Mouse (Mus musculus): ENCODE measurements at regions not wholly inside any gene's neighbourhood (a gene's known extent, or its start where the extent isn't known, plus 50 kb on each side); places are given as distances from the start of the nearest gene placed in this dataset.
A peak's percentile ranks its signal among the peaks of the same experiment; 100 is the strongest.

- DNase-seq = no peak
- intact Hi-C loops (cut with DNase I; ENCODE audit: low total_unique reads) = no loop called here
Measured at GRCm38 (mm10) chr8:126730017-126730631, 136.3 kb upstream of the Irf2bp2 start.

DNA sequence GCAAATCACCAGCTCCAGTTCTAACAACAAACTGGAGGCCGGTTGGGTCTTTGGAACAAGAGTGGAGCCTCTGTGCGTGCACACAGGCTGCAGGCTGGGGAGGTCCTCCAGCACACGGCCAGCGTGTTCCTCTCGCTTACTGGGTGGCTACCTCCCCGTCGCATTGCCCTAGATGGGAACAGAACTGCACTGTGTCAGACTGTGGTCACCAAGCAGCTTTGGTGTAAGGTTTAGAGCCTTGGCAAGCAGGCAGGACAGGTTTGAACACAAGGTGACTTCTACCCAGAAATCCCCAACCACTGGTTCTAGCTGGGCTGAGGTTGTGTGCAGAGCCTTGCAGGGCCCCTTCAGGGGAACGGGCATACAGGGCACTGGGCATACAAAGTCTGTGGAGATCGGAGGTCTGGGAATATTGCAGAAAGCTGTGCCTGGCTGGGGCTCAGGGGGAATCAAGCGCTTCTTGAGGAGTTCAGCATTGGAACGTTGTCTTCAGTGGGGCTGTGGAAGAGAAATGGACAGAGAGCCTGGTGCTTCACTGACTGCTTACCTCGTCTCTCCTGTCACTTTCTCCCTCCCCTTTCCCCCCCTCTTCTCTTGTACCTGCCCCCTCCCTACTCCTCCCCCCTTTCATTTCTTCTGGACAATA is 135.3 kb upstream of the Irf2bp2 start:
- intact Hi-C loops (cut with DNase I; ENCODE audit: low total_unique reads) = loop anchor here (5.0 to 10.0 kb wide), 2 partner anchors 37 to 54 kb away; no protein-coding TSS in a partner anchor
- DNase-seq = no peak

- no peak for DNase-seq
- intact Hi-C loops (cut with DNase I; ENCODE audit: low total_unique reads) = loop anchor here (5.0 to 10.0 kb wide), 2 partner anchors 36 to 53 kb away; no protein-coding TSS in a partner anchor
Measured at GRCm38 (mm10) chr8:126728135-126728534, 134.3 kb upstream of the Irf2bp2 start.

DNA sequence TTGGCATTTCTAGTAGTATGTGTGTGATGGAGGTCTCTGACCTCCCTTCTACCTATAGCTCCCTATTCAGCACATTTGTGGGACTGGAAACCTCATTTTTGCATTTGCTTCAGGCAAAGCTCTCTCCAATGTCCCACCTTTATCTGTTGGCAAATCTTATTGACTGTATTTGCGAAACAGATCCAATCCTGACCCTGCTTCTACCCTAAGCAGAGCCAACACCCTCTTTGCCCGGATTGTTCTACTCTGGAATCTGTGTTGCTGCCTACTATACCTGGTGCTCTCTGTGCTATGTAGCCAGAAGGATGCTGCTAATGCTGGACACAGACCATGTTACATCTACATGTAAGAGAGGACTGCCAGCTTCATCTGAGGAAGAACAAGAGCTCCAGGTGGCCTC is 133.3 kb upstream of the Irf2bp2 start:
- no peak for DNase-seq
- intact Hi-C loops (cut with DNase I; ENCODE audit: low total_unique reads) = loop anchor here (5.0 to 10.0 kb wide), 2 partner anchors 35 to 52 kb away; no protein-coding TSS in a partner anchor

- DNase-seq = no peak
- intact Hi-C loops (cut with DNase I; ENCODE audit: low total_unique reads) = loop anchor here (10.0 kb wide), 1 partner anchor 49 kb away; no protein-coding TSS in a partner anchor
Measured at GRCm38 (mm10) chr8:126723259-126724122, 129.7 kb upstream of the Irf2bp2 start.

DNA sequence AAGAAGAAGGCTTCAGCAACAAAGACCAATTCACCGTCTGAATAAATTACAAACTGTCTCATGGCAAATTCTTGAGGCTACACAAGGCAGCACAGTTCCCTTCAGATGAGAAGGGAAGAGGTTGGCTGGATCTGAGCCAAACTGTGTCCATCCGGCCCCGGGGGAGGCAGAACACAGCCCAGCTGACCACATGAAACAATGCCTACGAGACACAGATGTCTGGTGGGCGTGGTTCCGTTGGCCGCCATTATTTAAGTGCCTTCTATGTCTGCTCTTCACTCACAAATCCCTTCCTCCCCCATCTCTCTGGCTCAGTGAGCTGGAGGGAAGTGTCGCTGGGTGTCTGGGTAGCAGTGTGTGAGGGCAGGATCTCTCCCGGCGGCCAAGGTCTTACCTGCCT is 127.8 kb upstream of the Irf2bp2 start:
- intact Hi-C loops (cut with DNase I; ENCODE audit: low total_unique reads) = loop anchor here (10.0 kb wide), 1 partner anchor 47 kb away; no protein-coding TSS in a partner anchor
- DNase-seq = peak; percentile 62

DNA sequence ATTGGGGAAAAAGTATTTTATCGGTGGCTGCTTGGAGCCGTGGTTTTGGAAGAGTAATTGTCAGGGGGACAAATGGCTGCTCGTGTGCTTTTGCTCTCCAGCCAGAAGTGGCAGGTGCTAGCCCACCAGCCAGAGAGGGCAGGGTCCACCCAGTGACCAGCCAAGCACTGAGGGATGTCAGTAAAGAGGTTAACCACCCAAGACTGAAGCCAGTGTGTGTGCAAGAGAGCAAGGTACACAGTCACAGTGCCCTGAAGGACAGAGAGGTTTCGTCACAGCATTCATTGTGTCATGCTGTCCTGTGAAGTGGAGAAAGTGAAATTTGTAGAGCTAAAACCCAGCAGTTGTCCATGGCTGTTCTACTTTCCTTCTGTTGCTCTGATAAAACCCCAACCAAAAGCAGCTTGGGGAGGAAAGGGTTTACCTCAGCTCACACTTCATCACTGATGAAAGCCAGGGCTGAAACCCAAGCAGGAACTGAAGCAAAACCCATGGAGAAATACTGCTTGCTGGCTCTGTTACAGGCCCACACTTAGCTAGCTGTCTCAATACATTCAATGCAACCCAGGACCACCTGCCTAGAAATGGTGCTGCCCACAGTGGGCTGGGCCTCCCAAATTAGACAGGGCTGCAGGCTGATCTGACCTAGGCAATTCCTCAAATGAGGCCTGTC is 126.8 kb upstream of the Irf2bp2 start:
- intact Hi-C loops (cut with DNase I; ENCODE audit: low total_unique reads) = loop anchor here (10.0 kb wide), 1 partner anchor 46 kb away; no protein-coding TSS in a partner anchor
- no peak for DNase-seq

DNA sequence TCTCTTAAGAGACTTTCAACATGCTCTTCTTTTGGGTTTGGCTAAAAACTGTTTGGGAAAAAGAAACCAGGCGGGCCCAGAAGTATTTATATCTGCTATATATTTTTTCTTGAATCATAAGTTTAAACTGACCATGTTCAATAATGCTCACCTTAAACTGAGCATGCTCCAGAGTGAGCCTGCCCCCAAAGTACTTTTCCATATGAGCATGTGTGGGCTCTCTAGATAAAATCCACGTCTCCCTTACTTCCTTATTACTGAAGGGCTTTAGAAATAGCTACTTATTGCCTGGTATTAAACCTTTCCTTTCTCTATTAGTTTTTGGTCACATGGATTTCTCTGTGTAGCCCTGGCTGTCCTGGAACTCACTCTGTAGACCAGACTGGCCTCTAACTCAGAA is 126.0 kb upstream of the Irf2bp2 start:
- DNase-seq = no peak
- intact Hi-C loops (cut with DNase I; ENCODE audit: low total_unique reads) = loop anchor here (10.0 kb wide), 1 partner anchor 45 kb away; no protein-coding TSS in a partner anchor

DNA sequence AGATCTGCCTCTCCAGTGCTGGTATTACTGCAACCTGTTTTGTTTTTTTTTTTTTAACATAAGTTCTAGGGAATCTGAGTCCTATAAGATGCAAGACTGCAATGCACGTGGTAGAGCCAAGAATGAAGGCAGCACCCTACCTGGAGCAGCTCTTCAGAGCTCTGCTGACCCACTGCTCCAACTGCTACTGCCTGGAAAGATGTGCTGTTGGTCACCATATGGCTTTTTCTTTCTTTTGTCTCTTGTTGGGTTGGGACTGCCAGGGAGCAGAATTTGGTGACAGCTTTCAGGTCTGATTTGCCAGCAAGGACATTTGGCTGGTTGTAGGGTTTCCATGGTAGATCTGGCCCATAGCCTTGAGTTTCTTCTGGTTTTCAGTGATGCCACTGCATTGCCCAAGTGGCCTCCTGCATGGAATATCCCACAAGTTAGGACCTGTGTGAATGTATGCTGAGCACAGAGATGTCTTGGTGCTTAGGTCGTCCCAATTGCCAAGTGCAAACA is 123.9 kb upstream of the Irf2bp2 start:
- intact Hi-C loops (cut with DNase I; ENCODE audit: low total_unique reads) = no loop called here
- no peak for DNase-seq

- no peak for DNase-seq
- intact Hi-C loops (cut with DNase I; ENCODE audit: low total_unique reads) = no loop called here
Measured at GRCm38 (mm10) chr8:126715666-126716065, 121.9 kb upstream of the Irf2bp2 start.

GRCm38 (mm10) chr8:126713602-126714145 is 119.9 kb upstream of the Irf2bp2 start:
- intact Hi-C loops (cut with DNase I; ENCODE audit: low total_unique reads) = no loop called here
- DNase-seq = no peak

DNA sequence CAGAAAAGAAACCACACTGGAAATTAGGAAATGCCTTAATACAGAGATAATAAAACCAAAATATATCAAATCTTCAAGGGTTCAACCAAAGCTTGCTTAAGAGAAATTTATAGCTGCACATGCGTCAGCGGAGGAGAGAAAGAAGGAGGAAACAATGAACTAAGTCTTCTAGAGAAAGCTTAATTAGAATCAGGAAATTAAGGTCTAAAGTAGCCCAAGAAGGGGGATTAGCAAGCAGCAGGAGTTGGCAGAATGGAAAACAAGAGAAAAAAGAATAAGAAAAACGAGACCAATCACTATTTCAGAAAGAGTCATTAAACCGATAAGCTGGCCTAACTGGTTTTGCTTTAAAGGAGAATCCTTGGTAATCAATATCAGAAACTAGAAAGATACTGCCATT is 119.4 kb upstream of the Irf2bp2 start:
- intact Hi-C loops (cut with DNase I; ENCODE audit: low total_unique reads) = no loop called here
- no peak for DNase-seq

DNA sequence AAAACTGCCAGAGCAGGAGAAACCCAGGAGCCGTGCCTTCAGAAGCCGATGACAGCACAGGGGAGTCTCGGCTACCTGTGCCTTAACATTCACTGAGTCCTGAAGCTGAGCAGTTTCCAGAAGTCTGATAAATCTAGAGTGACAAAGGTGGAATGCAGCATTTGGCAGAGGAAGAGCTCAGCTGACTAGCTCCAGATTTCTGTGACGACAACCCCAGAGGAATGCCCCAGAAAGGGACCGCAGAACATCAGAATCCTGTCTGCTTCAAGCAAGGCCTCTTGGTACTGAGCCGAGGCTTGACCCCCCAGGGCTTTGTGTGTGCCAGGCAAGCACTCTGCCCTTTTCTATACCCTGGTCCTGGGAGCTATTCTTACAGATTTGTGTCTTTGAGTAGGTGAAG is 119.0 kb upstream of the Irf2bp2 start:
- no peak for DNase-seq
- intact Hi-C loops (cut with DNase I; ENCODE audit: low total_unique reads) = no loop called here

DNA sequence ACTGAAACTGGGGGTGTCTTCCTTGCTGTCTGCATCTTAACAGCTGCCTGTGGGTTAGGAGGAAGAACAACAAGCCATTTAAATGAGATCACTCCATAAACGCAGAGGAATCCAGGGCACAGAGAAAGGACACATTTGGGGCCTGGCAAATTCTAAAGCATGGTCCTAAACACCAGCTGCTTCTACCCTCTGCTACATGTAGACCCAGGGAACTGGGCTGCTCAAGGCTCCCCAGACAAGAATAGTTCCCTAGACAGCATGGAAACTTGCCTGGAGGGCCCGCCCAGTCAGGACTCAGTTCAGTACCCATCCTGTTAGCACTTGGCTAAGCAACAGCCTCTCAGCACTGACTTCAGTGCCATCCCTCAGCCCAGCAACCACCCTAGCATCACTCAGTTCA is 115.2 kb upstream of the Irf2bp2 start:
- intact Hi-C loops (cut with DNase I; ENCODE audit: low total_unique reads) = no loop called here
- DNase-seq = no peak

DNA sequence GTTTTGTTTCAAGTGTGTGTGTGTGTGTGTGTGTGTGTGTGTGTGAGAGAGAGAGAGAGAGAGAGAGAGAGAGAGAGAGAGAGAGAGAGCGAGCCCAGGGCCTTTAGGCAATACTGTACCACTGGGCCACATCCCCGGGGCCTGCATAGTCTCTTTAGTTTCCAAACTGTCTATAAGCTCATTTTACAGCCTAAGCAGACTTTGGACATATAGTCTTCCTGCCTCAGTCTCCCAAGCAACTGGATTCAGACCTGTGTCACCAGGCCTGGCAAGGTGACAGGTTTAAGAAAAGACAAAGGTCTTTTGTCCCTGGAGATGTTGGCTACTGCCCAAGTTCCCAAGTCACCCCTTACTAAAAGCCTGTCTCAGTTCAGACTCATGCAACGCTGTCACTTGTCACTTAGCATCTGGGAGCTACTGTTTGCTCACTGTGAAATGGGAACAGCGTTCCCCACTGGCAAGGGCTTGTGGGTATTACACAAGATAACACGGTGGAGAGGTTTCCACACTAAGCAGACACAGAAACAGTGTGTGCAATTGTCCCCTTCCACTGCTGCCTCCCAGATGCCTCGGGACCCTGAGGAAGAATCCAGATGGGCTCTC is 113.6 kb upstream of the Irf2bp2 start:
- intact Hi-C loops (cut with DNase I; ENCODE audit: low total_unique reads) = no loop called here

DNA sequence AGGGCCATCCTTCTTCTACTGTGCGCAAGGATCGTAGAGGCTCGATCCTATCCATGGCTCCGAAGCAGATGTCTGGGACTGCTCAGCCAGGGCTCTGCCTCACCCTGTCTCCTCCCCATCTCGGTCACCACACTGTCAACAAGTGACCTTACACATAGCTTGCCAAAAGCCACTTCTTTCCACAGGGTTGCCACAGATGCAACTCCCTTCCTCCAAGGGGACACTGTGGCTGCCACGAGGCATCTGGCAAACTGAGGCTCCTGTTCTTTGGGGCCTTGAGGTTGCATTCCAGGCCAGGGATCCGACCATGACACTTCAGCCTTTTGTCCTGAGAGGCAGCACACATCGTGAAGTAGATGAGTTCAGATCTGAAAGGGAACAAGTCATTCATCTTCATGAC is 112.5 kb upstream of the Irf2bp2 start:
- no peak for DNase-seq
- intact Hi-C loops (cut with DNase I; ENCODE audit: low total_unique reads) = no loop called here

More for the DNA sequence above, 113.6 kb upstream of the Irf2bp2 start:
- no peak for DNase-seq

DNA sequence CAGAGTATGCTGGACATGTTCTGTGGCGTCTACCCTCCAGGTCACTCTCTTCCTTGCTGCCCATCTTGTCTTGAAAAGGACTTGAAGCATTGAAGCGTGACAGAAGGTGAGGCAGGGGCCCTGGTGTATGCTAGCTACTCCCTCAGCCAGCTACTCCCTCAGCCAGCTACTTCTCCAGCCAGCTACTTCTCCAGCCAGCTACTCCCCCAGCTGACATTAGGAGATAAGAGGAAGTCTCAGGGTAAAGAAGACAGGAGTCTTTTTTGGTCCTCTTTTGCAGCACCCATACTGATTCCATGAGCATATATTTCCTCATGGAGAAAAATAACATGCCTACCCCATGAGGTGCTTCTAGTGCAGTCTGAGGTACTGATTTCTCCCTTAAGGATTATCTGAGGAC is 111.6 kb upstream of the Irf2bp2 start:
- intact Hi-C loops (cut with DNase I; ENCODE audit: low total_unique reads) = no loop called here
- no peak for DNase-seq

DNA sequence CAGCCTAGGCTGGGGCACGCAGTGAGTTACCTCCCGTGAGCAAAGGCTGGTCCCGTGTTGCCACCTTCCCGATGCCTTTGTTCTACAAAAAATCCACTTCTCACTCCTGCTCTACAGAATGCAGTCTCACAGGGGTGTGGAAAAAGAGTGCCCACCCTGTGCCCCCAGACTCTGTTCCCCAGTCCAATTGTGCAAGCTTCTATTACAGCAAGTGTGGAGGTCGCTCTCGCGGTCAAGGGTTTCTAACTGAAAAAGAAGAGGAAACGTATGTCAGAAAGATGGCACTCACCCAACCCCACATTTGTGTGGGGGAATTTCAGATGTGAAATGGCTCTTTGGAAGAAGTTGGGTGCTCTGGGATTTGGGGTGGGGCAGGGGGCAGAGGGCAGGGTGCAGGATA is 110.9 kb upstream of the Irf2bp2 start:
- intact Hi-C loops (cut with DNase I; ENCODE audit: low total_unique reads) = no loop called here
- DNase-seq = no peak

DNA sequence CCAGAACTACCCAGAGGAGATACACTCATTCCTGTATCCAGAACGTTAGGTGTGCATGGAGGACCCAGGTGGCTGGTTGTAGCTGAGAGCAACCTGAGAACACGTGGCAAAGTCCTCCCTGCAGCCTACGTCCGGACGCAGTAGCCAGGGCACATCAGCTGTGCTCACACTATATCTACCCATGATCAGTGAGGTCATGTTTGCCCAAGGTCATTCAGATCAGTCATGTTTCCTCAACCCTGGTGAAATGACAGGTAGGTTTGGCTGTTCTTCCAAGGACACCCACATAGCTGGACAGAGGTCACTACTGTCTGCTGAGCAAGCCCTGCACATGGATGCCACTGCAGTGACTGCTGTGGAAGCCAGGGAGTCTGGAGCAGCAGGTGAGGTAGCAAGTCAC is 109.8 kb upstream of the Irf2bp2 start:
- intact Hi-C loops (cut with DNase I; ENCODE audit: low total_unique reads) = no loop called here
- DNase-seq = no peak
